Mouse (Mus musculus): ENCODE results near the gene Ace3.

DNA sequence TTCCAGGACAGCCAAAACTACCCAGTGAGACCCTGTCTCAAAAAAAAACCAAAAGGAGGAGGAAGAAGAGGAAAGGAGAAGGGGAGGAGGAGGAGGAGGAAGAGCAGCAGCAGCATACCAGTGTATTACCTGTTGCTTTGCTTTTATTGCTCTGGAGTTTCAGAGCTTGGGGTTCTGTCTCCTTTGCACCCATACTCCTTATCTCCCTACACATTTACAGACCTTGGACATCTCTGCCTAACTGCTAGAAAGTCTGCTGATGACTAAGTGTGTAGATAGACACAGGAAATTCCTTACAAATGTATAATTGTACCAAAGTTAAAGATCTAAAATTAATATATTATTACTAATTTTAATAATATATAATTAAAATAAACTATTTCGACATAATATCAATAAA, 50.8 kb downstream of the Ace3 start:
- TF ChIP-seq CTCF (conservative IDR thresholded peaks at IDR 0.05; ENCODE audit: low read length): no peak
- no peak for TF ChIP-seq NANOG (IDR thresholded peaks at IDR 0.05; ENCODE audit: borderline replicate concordance, low read length)
- TF ChIP-seq POU5F1 (IDR thresholded peaks at IDR 0.05; ENCODE audit: borderline replicate concordance, low read length): no peak
